Mouse (Mus musculus) midbrain, embryonic 16.5 days (tissue): ENCODE measurements around the gene Cisd2. TPM values are rescaled to one million over a fixed set of nuclear protein-coding genes. Genes with fewer than 3 reads are reported as not detected.

ENCODE experiments used
- ATAC-seq: fragments of 200-750 bp; cut with Nextera tagmentation; 2 replicates; pipeline ENCODE4 v1.8.0; 2017; ENCODE audit warnings: moderate TSS enrichment
- H3K27ac ChIP-seq: fragments of 300-500 bp; sonication (generic); 2 replicates; pipeline ENCODE4 v1.5.1; 2014; ENCODE audit warnings: mild to moderate bottlenecking, low read length, mixed read lengths
- H3K27me3 ChIP-seq: fragments of 300-500 bp; sonication (generic); 2 replicates; pipeline ENCODE4 v1.6.1; 2014; ENCODE audit warnings: low read depth, low read length, mixed read lengths; ENCODE audit not compliant: control insufficient read depth, insufficient read depth
- H3K36me3 ChIP-seq: fragments of 300-500 bp; sonication (generic); 2 replicates; pipeline ENCODE4 v1.6.1; 2014; ENCODE audit warnings: mild to moderate bottlenecking, low read length, moderate library complexity, mixed read lengths; ENCODE audit not compliant: control insufficient read depth, insufficient read depth
- H3K4me1 ChIP-seq: fragments of 300-500 bp; sonication (generic); 2 replicates; pipeline ENCODE4 v1.6.1; 2014; ENCODE audit warnings: mild to moderate bottlenecking, low read length, mixed read lengths; ENCODE audit not compliant: control insufficient read depth, insufficient read depth
- H3K4me2 ChIP-seq: fragments of 300-500 bp; sonication (generic); 2 replicates; pipeline ENCODE4 v1.6.1; 2014; ENCODE audit warnings: mild to moderate bottlenecking, low read length, mixed read lengths
- H3K4me3 ChIP-seq: fragments of 300-500 bp; sonication (generic); 2 replicates; pipeline ENCODE4 v1.5.1; 2014; ENCODE audit warnings: low read depth, mild to moderate bottlenecking, low read length, moderate library complexity, mixed read lengths
- H3K9ac ChIP-seq: fragments of 300-500 bp; sonication (generic); 2 replicates; pipeline ENCODE4 v1.6.1; 2014; ENCODE audit warnings: low read depth, low read length, mixed read lengths
- H3K9me3 ChIP-seq: fragments of 300-500 bp; sonication (generic); replicated peaks from 2 replicates; pipeline ENCODE4 v1.6.1; 2014; ENCODE audit warnings: mild to moderate bottlenecking, low read length, mixed read lengths; ENCODE audit not compliant: control insufficient read depth, poor library complexity, severe bottlenecking
- WGBS: fragments of 180-500 bp; shearing (Covaris S2); extraction: QIAGEN DNeasy Blood & Tissue Kit; methylation state at CpG from one replicate; pipeline ENCODE4 v1.1.7; 2014; 5-methylcytosine and 5-hydroxymethylcytosine counted together
- polyA plus RNA-seq: library from polyadenylated mRNA; unstranded; fragments of >200 nt; fragmentation: Nextera tagmentation; extraction: Ambion mirVana; gene quantifications from 2 replicates; pipeline ENCODE4 v1.2.1, GENCODE M21; 2015

The Cisd2 gene
- polyA plus RNA-seq, result 68.8 and 74.3 TPM in 2 replicates

GRCm38 (mm10) chr3:135423608-135424212, at the start of gene Cisd2:
Gene Cisd2, minus strand, starts transcription at chr3:135423925.
- Histone ChIP-seq H3K4me3 (peak within 1 kb of the TSS; percentile 77), H3K4me1 (peaks cover 23% of the 10 kb centered on the region), H3K36me3 (no peaks in the 10 kb centered on the region), H3K27ac (peak within 1 kb of the TSS; percentile 99), H3K9me3 (no peaks in the 10 kb centered on the region), H3K9ac (peak within 1 kb of the TSS; percentile 85), H3K27me3 (no peaks in the 10 kb centered on the region), H3K4me2 (peak within 1 kb of the TSS; percentile 82)
- ATAC-seq, result peak; percentile 44
- WGBS, result 2% methylated on average over 8 of the region's 8 CpGs

- ATAC-seq, result no peak
- Histone ChIP-seq H3K27ac (no peak overlapping the region), H3K4me3 (no peak overlapping the region), H3K36me3 (no peaks in the 10 kb centered on the region), H3K9me3 (no peaks in the 10 kb centered on the region), H3K4me1 (no peaks in the 10 kb centered on the region), H3K27me3 (no peaks in the 10 kb centered on the region), H3K4me2 (no peak overlapping the region), H3K9ac (no peak overlapping the region)
- 86% methylated on average over 1 of the region's 1 CpGs for WGBS
These were observed 47.1 kb upstream of the Cisd2 start for GRCm38 (mm10) chr3:135470823-135471222.

GRCm38 (mm10) chr3:135469974-135470373, 46.2 kb upstream of the Cisd2 start:
- Histone ChIP-seq H3K27ac (no peak overlapping the region), H3K9me3 (no peaks in the 10 kb centered on the region), H3K4me1 (no peaks in the 10 kb centered on the region), H3K4me3 (no peak overlapping the region), H3K9ac (no peak overlapping the region), H3K4me2 (no peak overlapping the region), H3K36me3 (no peaks in the 10 kb centered on the region), H3K27me3 (no peaks in the 10 kb centered on the region)
- 57% methylated on average over 4 of the region's 4 CpGs for WGBS
- ATAC-seq, result peak; percentile 57; the same call in 1 of the 2 replicates

DNA sequence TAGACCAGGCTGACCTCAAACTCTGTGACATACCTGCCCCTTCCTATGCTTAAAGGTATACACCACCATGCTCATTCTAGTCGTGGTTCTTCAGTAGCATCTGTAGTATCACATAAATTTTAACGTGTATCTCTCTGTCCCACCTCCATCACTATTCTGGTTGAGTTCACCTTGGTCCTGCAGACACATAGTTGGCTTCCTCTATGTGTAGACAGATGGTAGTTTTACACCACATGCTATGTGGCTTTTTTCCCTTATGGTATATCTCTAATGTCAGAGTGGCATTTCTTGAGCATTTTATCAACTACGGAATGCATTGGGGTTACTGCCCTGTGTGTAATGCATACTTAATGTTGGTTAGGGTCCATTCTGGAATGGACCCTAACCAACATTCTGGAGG, 45.4 kb upstream of the Cisd2 start:
- Histone ChIP-seq H3K4me1 (no peaks in the 10 kb centered on the region), H3K27me3 (no peaks in the 10 kb centered on the region), H3K9me3 (no peaks in the 10 kb centered on the region), H3K4me3 (no peak overlapping the region), H3K9ac (no peak overlapping the region), H3K4me2 (no peak overlapping the region), H3K36me3 (no peaks in the 10 kb centered on the region), H3K27ac (no peak overlapping the region)
- no peak; the same call in 1 of the 2 replicates for ATAC-seq
- 68% methylated on average over 3 of the region's 3 CpGs for WGBS

DNA sequence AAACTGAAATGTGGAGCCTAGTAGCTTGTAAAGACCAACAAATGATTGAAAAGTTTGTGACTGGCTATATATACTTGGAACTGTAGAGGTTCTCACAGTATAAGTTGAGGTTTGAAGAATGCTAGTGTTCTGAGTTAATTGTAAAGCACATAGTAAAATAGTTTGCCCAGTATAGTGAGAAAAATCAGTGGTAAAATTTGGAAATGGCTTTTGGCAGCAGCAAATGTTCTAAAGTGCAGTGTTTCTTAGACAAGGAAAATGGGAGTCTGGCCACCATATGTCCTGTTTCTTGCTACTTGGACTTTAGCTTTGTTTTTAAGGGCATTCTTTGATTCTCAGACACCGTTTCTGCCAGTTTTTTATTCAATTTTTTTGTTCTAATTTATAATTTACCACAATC, 44.7 kb upstream of the Cisd2 start:
- Histone ChIP-seq H3K4me3 (no peak overlapping the region), H3K9ac (no peak overlapping the region), H3K27me3 (no peaks in the 10 kb centered on the region), H3K36me3 (no peaks in the 10 kb centered on the region), H3K4me2 (no peak overlapping the region), H3K4me1 (no peaks in the 10 kb centered on the region), H3K27ac (no peak overlapping the region), H3K9me3 (no peaks in the 10 kb centered on the region)
- ATAC-seq, result no peak
- WGBS, result 86% methylated on average over 1 of the region's 1 CpGs

DNA sequence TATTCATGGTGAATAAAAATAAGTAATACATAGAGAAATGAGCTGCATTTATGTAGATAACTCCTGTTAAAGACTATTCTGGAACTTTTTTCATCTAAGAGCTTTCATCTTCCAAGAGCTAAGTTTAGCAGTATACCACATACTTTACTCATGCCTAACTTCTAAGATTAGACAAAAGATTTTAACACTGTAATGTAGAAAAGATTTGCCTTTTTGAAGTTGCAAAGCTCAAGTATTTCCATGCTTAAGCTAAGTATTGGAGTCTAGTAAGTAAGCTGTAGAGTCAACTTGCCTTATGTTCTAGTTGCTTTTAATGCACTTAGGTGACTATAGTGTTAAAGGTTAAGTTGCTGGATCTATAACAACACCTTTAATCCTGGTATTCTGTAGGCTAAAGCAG, 35.3 kb upstream of the Cisd2 start:
- no peak for ATAC-seq
- no peaks in the 10 kb centered on the region for H3K4me1 ChIP-seq
- H3K36me3 ChIP-seq, result peaks cover 14% of the 10 kb centered on the region
- H3K27me3 ChIP-seq, result no peaks in the 10 kb centered on the region
- H3K4me2 ChIP-seq, result no peak overlapping the region
- H3K9me3 ChIP-seq, result no peaks in the 10 kb centered on the region
- H3K27ac ChIP-seq, result no peak overlapping the region
- H3K9ac ChIP-seq, result no peak overlapping the region
- H3K4me3 ChIP-seq, result no peak overlapping the region

- no peak overlapping the region for H3K4me2 ChIP-seq
- H3K4me1 ChIP-seq, result peaks cover 28% of the 10 kb centered on the region
- no peak overlapping the region for H3K27ac ChIP-seq
- no peak overlapping the region for H3K9ac ChIP-seq
- ATAC-seq, result 0 out of 2 replicates have a peak, but pooled peaks have one; percentile 12
- no peak overlapping the region for H3K4me3 ChIP-seq
- H3K36me3 ChIP-seq, result no peaks in the 10 kb centered on the region; the same call in 1 of the 2 replicates
- no peaks in the 10 kb centered on the region for H3K9me3 ChIP-seq
- no peaks in the 10 kb centered on the region for H3K27me3 ChIP-seq
These were observed 21.2 kb upstream of the Cisd2 start for GRCm38 (mm10) chr3:135444930-135445329.

DNA sequence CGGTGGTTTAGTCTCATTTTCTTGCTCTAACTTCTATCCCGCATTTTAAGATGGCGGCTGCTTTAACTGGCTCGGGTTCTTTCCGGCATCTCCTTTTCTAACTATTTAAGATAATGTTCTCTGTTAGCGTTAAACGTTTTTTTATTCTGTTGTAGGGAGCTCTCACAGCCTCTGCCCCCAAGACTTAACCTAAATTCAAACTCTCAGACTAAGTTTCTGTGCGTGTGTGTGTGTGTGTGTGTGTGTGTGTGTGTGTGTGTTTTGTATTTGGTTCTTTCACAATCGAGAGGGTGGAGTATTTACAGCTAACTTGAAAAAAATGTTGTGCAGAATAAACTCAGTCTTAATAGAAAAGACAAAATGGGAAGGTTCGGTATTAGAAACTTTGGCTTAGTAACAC, 16.9 kb upstream of the Cisd2 start:
- Histone ChIP-seq H3K9me3 (no peaks in the 10 kb centered on the region), H3K36me3 (no peaks in the 10 kb centered on the region; the same call in 1 of the 2 replicates), H3K4me3 (peak overlapping the region; percentile 91), H3K4me1 (peaks cover 36% of the 10 kb centered on the region), H3K27ac (no peak overlapping the region), H3K9ac (no peak overlapping the region), H3K27me3 (no peaks in the 10 kb centered on the region), H3K4me2 (peak overlapping the region; percentile 86)
- no peak for ATAC-seq
- WGBS, result 39% methylated on average over 10 of the region's 10 CpGs

DNA sequence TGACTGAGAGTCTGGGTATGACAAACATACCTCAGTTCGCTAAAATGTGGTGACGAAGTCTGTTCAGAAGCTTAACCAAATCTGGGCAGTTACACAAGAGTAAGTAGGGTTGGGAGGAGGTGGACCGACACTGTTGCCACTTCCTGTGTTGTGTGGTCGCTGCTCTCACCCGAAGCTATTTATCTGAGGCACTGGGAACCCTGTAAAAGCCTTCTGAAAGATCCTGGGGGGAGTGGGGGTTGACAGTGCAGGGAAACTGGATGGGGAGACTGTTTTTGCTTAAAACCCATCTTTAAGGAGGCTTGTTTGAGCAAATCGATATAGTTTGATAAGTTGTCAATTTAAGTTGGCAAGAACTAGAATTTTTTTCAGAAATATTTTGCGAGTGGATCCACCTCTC, 16.5 kb upstream of the Cisd2 start:
- no peaks in the 10 kb centered on the region for H3K9me3 ChIP-seq
- H3K27ac ChIP-seq, result no peak overlapping the region
- H3K9ac ChIP-seq, result peak overlapping the region; percentile 96
- peaks cover 36% of the 10 kb centered on the region for H3K4me1 ChIP-seq
- H3K27me3 ChIP-seq, result no peaks in the 10 kb centered on the region
- H3K4me2 ChIP-seq, result peak overlapping the region; percentile 86
- H3K4me3 ChIP-seq, result peak overlapping the region; percentile 91
- ATAC-seq, result no peak
- 21% methylated on average over 7 of the region's 7 CpGs for WGBS
- no peaks in the 10 kb centered on the region; the same call in 1 of the 2 replicates for H3K36me3 ChIP-seq
